Mouse (Mus musculus): ENCODE data around the gene Tfam.

DNA sequence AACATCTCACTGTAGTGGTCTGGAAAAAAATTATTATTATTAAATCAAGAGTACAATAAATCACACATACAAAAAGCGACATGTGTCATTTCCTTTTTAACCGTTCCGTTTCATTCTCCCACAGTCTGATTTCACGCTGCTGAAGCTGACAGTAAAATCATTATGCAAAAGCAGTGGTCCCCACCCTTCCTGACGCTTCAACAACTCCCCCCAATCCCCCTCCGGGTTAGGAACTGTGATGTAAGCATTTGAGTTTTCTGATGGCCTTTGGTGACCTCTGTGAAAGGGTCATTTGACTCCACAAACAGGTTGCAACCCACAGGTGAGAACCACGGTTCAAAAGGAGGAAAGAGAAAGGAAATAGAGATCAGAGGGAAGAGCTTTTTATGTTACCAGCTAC is 8.9 kb upstream of the Tfam start:
- TF ChIP-seq SIN3A (IDR thresholded peaks at IDR 0.05; ENCODE audit: low read length): no peak
- TF ChIP-seq CTCF (conservative IDR thresholded peaks at IDR 0.05 in 1 of 2, IDR thresholded peaks at IDR 0.05 in 1 of 2; ENCODE audit: low read depth in 2 of 2, low read length in 2 of 2): no peak
- TF ChIP-seq CHD2 (IDR thresholded peaks at IDR 0.05; ENCODE audit: low read length): no peak
- peak; percentile 42; the same call in 1 of the 2 replicates for TF ChIP-seq EP300 (IDR thresholded peaks at IDR 0.05; ENCODE audit: low read length)
- TF ChIP-seq POLR2A (IDR thresholded peaks at IDR 0.05; ENCODE audit: low read depth, low read length): no peak
